Mouse (Mus musculus) liver, adult 2 months (tissue): Measurements from ENCODE around the gene Neil3.

ENCODE experiments used
- CTCF ChIP-seq: fragments of 200-500 bp; IDR thresholded peaks from 2 replicates; pipeline ENCODE4 v1.5.1; 2011; ENCODE audit warnings: low read depth, low read length, control low read depth
- POLR2A ChIP-seq: fragments of 200-500 bp; IDR thresholded peaks from 2 replicates; pipeline ENCODE4 v1.6.1; 2011; ENCODE audit warnings: low read length, control low read depth; ENCODE audit not compliant: insufficient read depth; ENCODE audit errors: extremely low read depth

GRCm38 (mm10) chr8:53612297-53612696 lies 26.6 kb downstream of the Neil3 start:
- TF ChIP-seq CTCF = no peak
- no peak for TF ChIP-seq POLR2A
